Mouse (Mus musculus) embryonic facial prominence, embryonic 10.5 days (tissue): ENCODE results near the gene Vav3. TPM values are rescaled to one million over a fixed set of nuclear protein-coding genes. Genes with fewer than 3 reads are reported as not detected.

ENCODE experiments used
- DNase-seq: peaks from one replicate; pipeline ENCODE4 v3.0.0-alpha.2; 2017; ENCODE audit warnings: low spot score
- H3K27ac ChIP-seq: fragments of 300-500 bp; sonication (generic); replicated peaks from 2 replicates; pipeline ENCODE4 v1.5.1; 2016; ENCODE audit warnings: mild to moderate bottlenecking
- H3K27me3 ChIP-seq: fragments of 300-500 bp; sonication (generic); replicated peaks from 2 replicates; pipeline ENCODE4 v1.6.1; 2016; ENCODE audit warnings: low read depth, mild to moderate bottlenecking; ENCODE audit not compliant: poor library complexity, severe bottlenecking
- H3K36me3 ChIP-seq: fragments of 300-500 bp; sonication (generic); replicated peaks from 2 replicates; pipeline ENCODE4 v1.6.1; 2016; ENCODE audit warnings: mild to moderate bottlenecking, moderate library complexity
- H3K4me1 ChIP-seq: fragments of 300-500 bp; sonication (generic); 2 replicates; pipeline ENCODE4 v1.6.1; 2016
- H3K4me3 ChIP-seq: fragments of 300-500 bp; sonication (generic); 2 replicates; pipeline ENCODE4 v1.5.1; 2016; ENCODE audit warnings: mild to moderate bottlenecking, moderate library complexity
- H3K9me3 ChIP-seq: fragments of 300-500 bp; sonication (generic); 2 replicates; pipeline ENCODE4 v1.6.1; 2016; ENCODE audit warnings: mild to moderate bottlenecking
- WGBS: fragments of 180-500 bp; shearing (Covaris S2); methylation state at CpG from one replicate; pipeline ENCODE4 v1.1.7; 2016; 5-methylcytosine and 5-hydroxymethylcytosine counted together
- polyA plus RNA-seq: library from polyadenylated mRNA; unstranded; fragments of >200 nt; fragmentation: Nextera tagmentation; extraction: Ambion mirVana; gene quantifications from 2 replicates; pipeline ENCODE4 v1.2.1, GENCODE M21; 2016

Gene Vav3
- polyA plus RNA-seq, 1 experiment from 2014 or later: 5.3 TPM

DNA sequence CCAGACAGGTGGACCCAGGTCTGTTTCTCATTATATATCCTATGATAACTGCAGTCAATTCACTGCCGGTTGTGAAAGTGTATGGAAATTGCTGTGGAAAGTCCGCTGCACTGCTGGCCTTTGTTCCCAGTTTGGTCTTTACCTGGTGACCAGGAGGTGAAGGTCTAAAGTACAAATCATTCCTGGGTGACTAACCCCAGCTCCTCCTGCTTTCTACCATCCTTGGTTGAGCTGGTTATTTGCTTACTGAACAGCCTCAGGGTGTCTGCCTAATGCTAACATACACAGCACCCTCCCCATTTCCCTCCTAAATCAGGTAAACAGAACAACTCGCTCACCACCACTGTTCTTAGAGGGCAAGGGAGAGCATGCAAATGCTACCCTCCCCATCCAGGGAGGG, 237.9 kb downstream of the Vav3 start:
- Histone ChIP-seq H3K9me3 (no peaks in the 10 kb centered on the region), H3K4me1 (peaks cover 9% of the 10 kb centered on the region; the same call in 1 of the 2 replicates), H3K36me3 (no peaks in the 10 kb centered on the region), H3K27ac (no peak overlapping the region), H3K4me3 (no peak overlapping the region), H3K27me3 (no peaks in the 10 kb centered on the region)
- 62% methylated on average over 3 of the region's 3 CpGs for WGBS
- DNase-seq: no peak

DNA sequence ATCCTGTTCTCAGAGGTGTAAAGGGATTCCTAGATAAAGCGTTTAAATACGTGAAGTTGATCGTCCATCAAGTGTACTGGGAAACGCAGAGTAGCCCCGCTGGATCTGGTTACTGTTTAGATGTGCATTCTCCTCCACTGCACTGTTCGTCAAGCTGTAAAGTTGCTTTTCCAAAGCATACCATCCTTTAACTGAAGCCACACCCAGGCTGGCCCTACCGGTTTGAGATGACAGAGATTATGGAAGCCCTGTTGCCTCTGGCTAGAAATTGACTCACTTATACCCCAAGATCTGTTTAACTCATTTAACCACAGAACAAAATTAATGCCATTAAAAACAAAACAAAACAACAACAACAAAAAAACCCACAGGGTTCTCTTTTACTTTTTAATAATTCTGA, 238.5 kb downstream of the Vav3 start:
- no peaks in the 10 kb centered on the region for H3K36me3 ChIP-seq
- peaks cover 7% of the 10 kb centered on the region; the same call in 1 of the 2 replicates for H3K4me1 ChIP-seq
- no peak overlapping the region for H3K4me3 ChIP-seq
- WGBS: 70% methylated on average over 7 of the region's 7 CpGs
- no peak overlapping the region for H3K27ac ChIP-seq
- DNase-seq: no peak
- no peaks in the 10 kb centered on the region for H3K27me3 ChIP-seq
- H3K9me3 ChIP-seq: no peaks in the 10 kb centered on the region

DNA sequence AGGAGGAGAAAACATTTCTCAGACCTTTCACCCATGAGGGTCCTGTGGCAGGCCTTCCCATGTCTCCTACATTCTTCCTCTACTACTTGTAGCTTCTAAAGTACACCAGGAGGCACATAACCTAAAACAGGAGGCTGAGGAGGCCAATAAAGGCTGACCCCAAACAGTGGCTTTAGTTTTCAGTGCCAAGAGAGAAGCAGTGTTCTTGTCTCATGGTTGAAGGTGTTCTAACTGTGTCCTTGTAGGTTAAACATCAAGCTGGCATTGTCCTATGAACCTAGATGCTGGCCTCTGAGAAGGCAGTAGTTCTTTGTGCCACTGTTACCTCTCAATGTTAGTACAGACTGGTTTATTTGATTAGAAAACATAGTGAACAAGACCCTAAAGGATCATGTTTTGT, 245.5 kb downstream of the Vav3 start:
- no peak overlapping the region for H3K4me3 ChIP-seq
- no peaks in the 10 kb centered on the region for H3K4me1 ChIP-seq
- no peak for DNase-seq
- H3K27me3 ChIP-seq: no peaks in the 10 kb centered on the region
- H3K9me3 ChIP-seq: no peaks in the 10 kb centered on the region
- H3K27ac ChIP-seq: no peak overlapping the region
- no peaks in the 10 kb centered on the region for H3K36me3 ChIP-seq

DNA sequence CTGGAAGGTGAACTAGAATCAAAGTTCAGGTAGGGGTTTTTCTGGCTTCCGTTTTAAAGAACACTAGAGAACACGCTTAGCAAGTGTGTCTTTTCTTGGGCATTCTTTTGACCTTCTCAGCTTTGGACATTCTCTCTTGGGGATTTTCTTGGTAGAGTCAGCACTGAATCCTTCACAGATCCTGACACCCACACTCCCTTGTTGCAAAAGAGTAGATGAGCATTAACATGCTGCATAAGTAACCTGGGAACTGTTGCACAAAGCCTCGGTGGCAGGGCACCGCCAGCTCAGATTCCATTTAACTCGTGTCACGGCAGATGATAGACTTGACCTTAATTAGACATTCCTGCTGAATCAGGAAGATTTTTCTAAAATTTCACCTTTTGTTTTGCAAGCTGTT, 252.5 kb downstream of the Vav3 start:
- Histone ChIP-seq H3K36me3 (no peaks in the 10 kb centered on the region), H3K27ac (no peak overlapping the region), H3K27me3 (no peaks in the 10 kb centered on the region), H3K4me1 (peaks cover 4% of the 10 kb centered on the region; the same call in 1 of the 2 replicates), H3K9me3 (no peaks in the 10 kb centered on the region), H3K4me3 (no peak overlapping the region)
- no peak for DNase-seq
- 80% methylated on average over 6 of the region's 6 CpGs for WGBS

DNA sequence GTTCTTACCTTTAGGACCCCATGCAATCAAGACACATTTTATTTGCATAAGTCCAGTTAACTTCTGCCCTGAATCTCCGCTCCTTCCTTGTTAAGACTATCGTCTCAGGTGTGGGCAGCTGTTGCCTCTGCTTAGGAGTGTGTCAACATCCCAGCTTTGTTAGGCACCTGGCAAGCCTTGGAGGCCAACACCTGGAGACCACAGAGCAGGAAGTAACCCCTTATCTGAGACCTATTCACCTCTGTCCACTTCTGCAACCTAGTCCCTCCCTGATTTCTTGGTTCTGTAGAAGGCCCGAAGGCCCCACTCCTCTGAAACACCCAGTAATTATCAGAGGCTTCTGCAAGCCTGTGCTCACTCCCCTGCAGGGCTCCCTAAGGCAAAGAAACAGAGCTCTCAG, 255.6 kb downstream of the Vav3 start:
- no peak overlapping the region for H3K4me3 ChIP-seq
- peaks cover 4% of the 10 kb centered on the region; the same call in 1 of the 2 replicates for H3K4me1 ChIP-seq
- H3K36me3 ChIP-seq: no peaks in the 10 kb centered on the region
- H3K27ac ChIP-seq: no peak overlapping the region
- H3K9me3 ChIP-seq: no peaks in the 10 kb centered on the region
- DNase-seq: no peak
- H3K27me3 ChIP-seq: no peaks in the 10 kb centered on the region
- WGBS: 77% methylated on average over 3 of the region's 3 CpGs

- Histone ChIP-seq H3K27me3 (no peaks in the 10 kb centered on the region), H3K27ac (no peak overlapping the region), H3K4me3 (no peak overlapping the region), H3K36me3 (no peaks in the 10 kb centered on the region), H3K4me1 (peaks cover 4% of the 10 kb centered on the region; the same call in 1 of the 2 replicates), H3K9me3 (no peaks in the 10 kb centered on the region)
- WGBS: 89% methylated on average over 4 of the region's 4 CpGs
- no peak for DNase-seq
Measured at GRCm38 (mm10) chr3:109600699-109601451, 260.4 kb downstream of the Vav3 start.

GRCm38 (mm10) chr3:109602753-109603152, 262.3 kb downstream of the Vav3 start:
- Histone ChIP-seq H3K4me3 (no peak overlapping the region), H3K9me3 (no peaks in the 10 kb centered on the region), H3K36me3 (no peaks in the 10 kb centered on the region), H3K27ac (no peak overlapping the region), H3K27me3 (no peaks in the 10 kb centered on the region), H3K4me1 (no peaks in the 10 kb centered on the region)
- no peak for DNase-seq
- 75% methylated on average over 1 of the region's 1 CpGs for WGBS

GRCm38 (mm10) chr3:109606121-109606520, 265.7 kb downstream of the Vav3 start:
- no peak overlapping the region for H3K4me3 ChIP-seq
- no peaks in the 10 kb centered on the region for H3K9me3 ChIP-seq
- 88% methylated on average over 2 of the region's 2 CpGs for WGBS
- H3K36me3 ChIP-seq: no peaks in the 10 kb centered on the region
- no peaks in the 10 kb centered on the region for H3K27me3 ChIP-seq
- no peaks in the 10 kb centered on the region for H3K4me1 ChIP-seq
- no peak overlapping the region for H3K27ac ChIP-seq
- DNase-seq: no peak

DNA sequence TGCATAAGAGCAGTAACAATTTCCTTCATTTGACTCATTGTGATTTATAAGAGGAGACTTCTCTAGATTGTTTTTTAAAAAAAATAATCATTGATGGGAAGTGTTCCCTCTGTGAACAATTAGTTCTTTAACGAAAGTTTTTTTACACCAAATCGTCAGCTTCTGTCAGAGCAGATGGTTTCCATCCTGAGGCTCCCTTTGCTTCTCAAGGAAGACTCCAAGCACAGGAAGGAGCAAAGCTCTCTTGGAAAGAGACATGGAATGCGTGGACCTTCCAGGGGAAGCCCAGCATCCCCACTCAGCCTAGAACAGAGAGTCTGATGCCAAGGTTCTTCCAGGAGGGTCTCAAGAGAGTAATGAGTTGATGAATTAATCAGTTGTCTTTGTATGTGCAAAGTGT, 281.3 kb downstream of the Vav3 start:
- no peaks in the 10 kb centered on the region for H3K4me1 ChIP-seq
- no peaks in the 10 kb centered on the region for H3K9me3 ChIP-seq
- no peak overlapping the region for H3K4me3 ChIP-seq
- H3K36me3 ChIP-seq: no peaks in the 10 kb centered on the region
- WGBS: 68% methylated on average over 3 of the region's 3 CpGs
- no peak for DNase-seq
- H3K27me3 ChIP-seq: no peaks in the 10 kb centered on the region
- no peak overlapping the region for H3K27ac ChIP-seq

- Histone ChIP-seq H3K4me1 (no peaks in the 10 kb centered on the region), H3K9me3 (no peaks in the 10 kb centered on the region), H3K27ac (no peak overlapping the region), H3K36me3 (no peaks in the 10 kb centered on the region), H3K4me3 (no peak overlapping the region), H3K27me3 (no peaks in the 10 kb centered on the region)
- no peak for DNase-seq
- WGBS: 79% methylated on average over 1 of the region's 1 CpGs
Measured at GRCm38 (mm10) chr3:109622361-109622760, 281.9 kb downstream of the Vav3 start.

DNA sequence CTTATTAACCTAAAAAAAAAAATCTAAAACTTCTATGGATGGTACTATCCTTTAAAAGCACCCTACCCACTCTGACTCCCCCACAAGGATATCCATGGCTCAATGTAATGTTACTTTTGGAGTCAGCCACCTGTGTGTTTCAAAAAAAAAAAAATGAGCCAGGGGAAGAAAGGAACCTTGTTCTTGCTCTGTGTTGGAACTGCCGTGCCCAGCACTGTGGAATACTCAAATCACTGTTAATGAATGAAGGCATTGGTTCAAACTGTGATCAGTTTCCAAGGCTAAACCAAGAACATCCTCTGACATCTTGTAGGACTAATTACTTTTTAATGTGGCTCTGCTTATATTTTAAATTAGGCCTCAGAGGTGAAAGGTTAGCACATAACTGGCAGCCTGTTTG, 282.4 kb downstream of the Vav3 start:
- H3K9me3 ChIP-seq: no peaks in the 10 kb centered on the region
- no peaks in the 10 kb centered on the region for H3K27me3 ChIP-seq
- DNase-seq: no peak
- no peaks in the 10 kb centered on the region for H3K4me1 ChIP-seq
- H3K4me3 ChIP-seq: no peak overlapping the region
- H3K27ac ChIP-seq: no peak overlapping the region
- 53% methylated on average over 1 of the region's 1 CpGs for WGBS
- no peaks in the 10 kb centered on the region for H3K36me3 ChIP-seq

DNA sequence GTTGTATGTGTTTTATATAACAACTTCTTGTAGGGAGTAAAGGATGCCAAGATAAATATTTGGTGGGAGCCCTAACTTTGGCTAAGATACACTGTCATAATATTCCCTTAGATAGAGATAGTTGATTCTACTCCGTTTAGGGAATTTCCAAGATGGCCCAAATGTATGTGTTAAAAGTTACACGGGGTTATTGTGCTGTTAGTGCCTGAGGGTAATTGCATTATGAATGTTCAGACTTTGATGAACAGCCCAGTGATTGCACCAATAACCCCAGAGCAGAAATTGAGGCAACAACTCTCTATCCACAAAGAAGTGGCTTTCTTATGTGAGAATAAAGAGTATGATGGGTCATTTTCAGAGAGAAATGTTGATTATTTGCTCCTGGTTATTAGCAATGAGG, 283.3 kb downstream of the Vav3 start:
- H3K4me1 ChIP-seq: no peaks in the 10 kb centered on the region
- 78% methylated on average over 2 of the region's 2 CpGs for WGBS
- no peak overlapping the region for H3K27ac ChIP-seq
- no peaks in the 10 kb centered on the region for H3K36me3 ChIP-seq
- H3K27me3 ChIP-seq: no peaks in the 10 kb centered on the region
- DNase-seq: no peak
- H3K9me3 ChIP-seq: no peaks in the 10 kb centered on the region
- H3K4me3 ChIP-seq: no peak overlapping the region

- Histone ChIP-seq H3K27me3 (no peaks in the 10 kb centered on the region), H3K9me3 (no peaks in the 10 kb centered on the region), H3K4me1 (no peaks in the 10 kb centered on the region), H3K36me3 (no peaks in the 10 kb centered on the region), H3K4me3 (no peak overlapping the region), H3K27ac (no peak overlapping the region)
- 85% methylated on average over 4 of the region's 4 CpGs for WGBS
- no peak for DNase-seq
Measured at GRCm38 (mm10) chr3:109636045-109636444, 295.6 kb downstream of the Vav3 start.
